Mouse (Mus musculus) hindbrain, embryonic 15.5 days (tissue): ENCODE results near the gene Saysd1. TPM values are rescaled to one million over a fixed set of nuclear protein-coding genes. Genes with fewer than 3 reads are reported as not detected.

Experiments
- ATAC-seq: fragments of 200-750 bp; cut with Nextera tagmentation; 2 replicates; pipeline ENCODE4 v1.8.0; 2017; ENCODE audit warnings: low read depth, moderate number of reproducible peaks, moderate TSS enrichment; ENCODE audit not compliant: low FRiP score
- H3K27ac ChIP-seq: fragments of 300-500 bp; sonication (generic); replicated peaks from 2 replicates; pipeline ENCODE4 v1.5.1; 2015; ENCODE audit warnings: mild to moderate bottlenecking, inconsistent platforms
- H3K27me3 ChIP-seq: fragments of 300-500 bp; sonication (generic); 2 replicates; pipeline ENCODE4 v1.6.1; 2015; ENCODE audit warnings: control low read depth, inconsistent platforms
- H3K36me3 ChIP-seq: fragments of 300-500 bp; sonication (generic); 2 replicates; pipeline ENCODE4 v1.6.1; 2015; ENCODE audit warnings: control low read depth, inconsistent platforms
- H3K4me1 ChIP-seq: fragments of 300-500 bp; sonication (generic); replicated peaks from 2 replicates; pipeline ENCODE4 v1.6.1; 2015; ENCODE audit warnings: control low read depth, inconsistent platforms
- H3K4me2 ChIP-seq: fragments of 300-500 bp; sonication (generic); 2 replicates; pipeline ENCODE4 v1.6.1; 2015; ENCODE audit warnings: moderate library complexity, mild to moderate bottlenecking, inconsistent platforms
- H3K4me3 ChIP-seq: fragments of 300-500 bp; sonication (generic); 2 replicates; pipeline ENCODE4 v1.5.1; 2015; ENCODE audit warnings: mild to moderate bottlenecking, inconsistent platforms
- H3K9ac ChIP-seq: fragments of 300-500 bp; sonication (generic); 2 replicates; pipeline ENCODE4 v1.6.1; 2015; ENCODE audit warnings: inconsistent platforms
- H3K9me3 ChIP-seq: fragments of 300-500 bp; sonication (generic); 2 replicates; pipeline ENCODE4 v1.6.1; 2016; ENCODE audit warnings: control low read depth, inconsistent platforms
- WGBS: fragments of 180-500 bp; shearing (Covaris S2); methylation state at CpG from one replicate; pipeline ENCODE4 v1.1.7; 2015; 5-methylcytosine and 5-hydroxymethylcytosine counted together
- polyA plus RNA-seq: library from polyadenylated mRNA; unstranded; fragments of >200 nt; fragmentation: Nextera tagmentation; extraction: Ambion mirVana; gene quantifications from 2 replicates; pipeline ENCODE4 v1.2.1, GENCODE M21; 2015

Gene Saysd1
- polyA plus RNA-seq, 1 experiment from 2014 or later, result 12.1 TPM

GRCm38 (mm10) chr14:20127406-20128087, 10.8 kb downstream of the Saysd1 start:
- H3K4me2 ChIP-seq, result no peak overlapping the region
- H3K36me3 ChIP-seq, result no peaks in the 10 kb centered on the region
- WGBS, result 82% methylated on average over 15 of the region's 15 CpGs
- H3K27ac ChIP-seq, result no peak overlapping the region
- H3K9ac ChIP-seq, result no peak overlapping the region
- ATAC-seq, result no peak
- no peaks in the 10 kb centered on the region for H3K4me1 ChIP-seq
- H3K9me3 ChIP-seq, result no peaks in the 10 kb centered on the region
- H3K4me3 ChIP-seq, result no peak overlapping the region
- H3K27me3 ChIP-seq, result no peaks in the 10 kb centered on the region

- WGBS, result 79% methylated on average over 5 of the region's 5 CpGs
Observed at GRCm38 (mm10) chr14:20120868-20121267, 17.5 kb downstream of the Saysd1 start.

GRCm38 (mm10) chr14:20120012-20120411, 18.3 kb downstream of the Saysd1 start:
- no peak overlapping the region for H3K27ac ChIP-seq
- no peaks in the 10 kb centered on the region for H3K27me3 ChIP-seq
- H3K4me2 ChIP-seq, result no peak overlapping the region
- H3K4me3 ChIP-seq, result no peak overlapping the region
- no peaks in the 10 kb centered on the region for H3K4me1 ChIP-seq
- 94% methylated on average over 11 of the region's 11 CpGs for WGBS
- no peak for ATAC-seq
- H3K9me3 ChIP-seq, result no peaks in the 10 kb centered on the region
- no peak overlapping the region for H3K9ac ChIP-seq
- no peaks in the 10 kb centered on the region for H3K36me3 ChIP-seq

More at GRCm38 (mm10) chr14:20120868-20121267, 17.5 kb downstream of the Saysd1 start:
- Histone ChIP-seq H3K36me3 (no peaks in the 10 kb centered on the region), H3K4me3 (no peak overlapping the region), H3K27ac (no peak overlapping the region), H3K4me1 (no peaks in the 10 kb centered on the region), H3K27me3 (no peaks in the 10 kb centered on the region), H3K9me3 (no peaks in the 10 kb centered on the region), H3K4me2 (no peak overlapping the region), H3K9ac (no peak overlapping the region)
- no peak for ATAC-seq

- no peak for ATAC-seq
- no peak overlapping the region for H3K9ac ChIP-seq
- no peak overlapping the region for H3K4me2 ChIP-seq
- H3K4me1 ChIP-seq, result no peaks in the 10 kb centered on the region
- 55% methylated on average over 9 of the region's 9 CpGs for WGBS
- no peak overlapping the region for H3K27ac ChIP-seq
- no peaks in the 10 kb centered on the region for H3K36me3 ChIP-seq
- H3K9me3 ChIP-seq, result no peaks in the 10 kb centered on the region
- no peaks in the 10 kb centered on the region for H3K27me3 ChIP-seq
- H3K4me3 ChIP-seq, result no peak overlapping the region
Observed at GRCm38 (mm10) chr14:20116149-20116605, 22.2 kb downstream of the Saysd1 start.

- no peaks in the 10 kb centered on the region for H3K4me1 ChIP-seq
- no peak overlapping the region for H3K27ac ChIP-seq
- H3K27me3 ChIP-seq, result no peaks in the 10 kb centered on the region
- ATAC-seq, result no peak
- no peaks in the 10 kb centered on the region for H3K9me3 ChIP-seq
- 89% methylated on average over 6 of the region's 6 CpGs for WGBS
- H3K4me3 ChIP-seq, result no peak overlapping the region
- no peak overlapping the region for H3K4me2 ChIP-seq
- no peak overlapping the region for H3K9ac ChIP-seq
- no peaks in the 10 kb centered on the region for H3K36me3 ChIP-seq
Observed at GRCm38 (mm10) chr14:20114951-20115350, 23.4 kb downstream of the Saysd1 start.

- 7% methylated on average over 6 of the region's 6 CpGs for WGBS
- no peak overlapping the region for H3K4me2 ChIP-seq
- no peaks in the 10 kb centered on the region for H3K4me1 ChIP-seq
- peak; percentile 69; the same call in 1 of the 2 replicates for ATAC-seq
- H3K9ac ChIP-seq, result no peak overlapping the region
- no peaks in the 10 kb centered on the region for H3K36me3 ChIP-seq
- H3K9me3 ChIP-seq, result no peaks in the 10 kb centered on the region
- no peak overlapping the region for H3K4me3 ChIP-seq
- H3K27me3 ChIP-seq, result no peaks in the 10 kb centered on the region
- no peak overlapping the region for H3K27ac ChIP-seq
Observed at GRCm38 (mm10) chr14:20113964-20114363, 24.4 kb downstream of the Saysd1 start.

- ATAC-seq, result peak; percentile 23; the same call in 1 of the 2 replicates
- 73% methylated on average over 7 of the region's 7 CpGs for WGBS
Observed at GRCm38 (mm10) chr14:20113189-20113961, 25.0 kb downstream of the Saysd1 start.

GRCm38 (mm10) chr14:20112218-20112617, 26.1 kb downstream of the Saysd1 start:
- Histone ChIP-seq H3K36me3 (no peaks in the 10 kb centered on the region), H3K4me1 (no peaks in the 10 kb centered on the region), H3K27me3 (no peaks in the 10 kb centered on the region), H3K9me3 (no peaks in the 10 kb centered on the region), H3K9ac (no peak overlapping the region), H3K4me2 (no peak overlapping the region), H3K27ac (no peak overlapping the region), H3K4me3 (no peak overlapping the region)
- no peak for ATAC-seq
- 65% methylated on average over 3 of the region's 3 CpGs for WGBS

More at GRCm38 (mm10) chr14:20113189-20113961, 25.0 kb downstream of the Saysd1 start:
- Histone ChIP-seq H3K4me3 (no peak overlapping the region), H3K9me3 (no peaks in the 10 kb centered on the region), H3K27me3 (no peaks in the 10 kb centered on the region), H3K9ac (no peak overlapping the region), H3K36me3 (no peaks in the 10 kb centered on the region), H3K4me1 (no peaks in the 10 kb centered on the region), H3K27ac (no peak overlapping the region), H3K4me2 (no peak overlapping the region)

- WGBS, result 56% methylated on average over 1 of the region's 1 CpGs
- ATAC-seq, result no peak
Observed at GRCm38 (mm10) chr14:20110945-20111344, 27.4 kb downstream of the Saysd1 start.

GRCm38 (mm10) chr14:20106271-20106670, 32.1 kb downstream of the Saysd1 start:
- Histone ChIP-seq H3K4me2 (no peak overlapping the region), H3K9me3 (no peaks in the 10 kb centered on the region), H3K36me3 (no peaks in the 10 kb centered on the region), H3K27me3 (no peaks in the 10 kb centered on the region), H3K9ac (no peak overlapping the region), H3K27ac (no peak overlapping the region), H3K4me1 (no peaks in the 10 kb centered on the region), H3K4me3 (no peak overlapping the region)
- WGBS, result 94% methylated on average over 6 of the region's 6 CpGs
- ATAC-seq, result no peak

More at GRCm38 (mm10) chr14:20110945-20111344, 27.4 kb downstream of the Saysd1 start:
- Histone ChIP-seq H3K27me3 (no peaks in the 10 kb centered on the region), H3K4me1 (no peaks in the 10 kb centered on the region), H3K27ac (no peak overlapping the region), H3K4me3 (no peak overlapping the region), H3K4me2 (no peak overlapping the region), H3K9me3 (no peaks in the 10 kb centered on the region), H3K36me3 (no peaks in the 10 kb centered on the region), H3K9ac (no peak overlapping the region)

GRCm38 (mm10) chr14:20103207-20103606, 35.1 kb downstream of the Saysd1 start:
- ATAC-seq, result no peak
- Histone ChIP-seq H3K4me2 (no peak overlapping the region), H3K27me3 (no peaks in the 10 kb centered on the region), H3K9ac (no peak overlapping the region), H3K9me3 (no peaks in the 10 kb centered on the region), H3K27ac (no peak overlapping the region), H3K4me1 (no peaks in the 10 kb centered on the region), H3K36me3 (no peaks in the 10 kb centered on the region), H3K4me3 (no peak overlapping the region)
- WGBS, result 42% methylated on average over 4 of the region's 4 CpGs

GRCm38 (mm10) chr14:20098061-20098460, 40.3 kb downstream of the Saysd1 start:
- WGBS, result 68% methylated on average over 5 of the region's 5 CpGs
- Histone ChIP-seq H3K4me2 (no peak overlapping the region), H3K4me1 (no peaks in the 10 kb centered on the region), H3K27ac (no peak overlapping the region), H3K9ac (no peak overlapping the region), H3K9me3 (no peaks in the 10 kb centered on the region), H3K36me3 (no peaks in the 10 kb centered on the region), H3K4me3 (no peak overlapping the region), H3K27me3 (no peaks in the 10 kb centered on the region)
- no peak for ATAC-seq
